Mouse (Mus musculus) forebrain, embryonic 11.5 days (tissue): ENCODE data around the gene Tubb2b. TPM values are rescaled to one million over a fixed set of nuclear protein-coding genes. Genes with fewer than 3 reads are reported as not detected.

Experiments used
- ATAC-seq: fragments of 200-750 bp; cut with Nextera tagmentation; replicated peaks from 2 replicates; pipeline ENCODE4 v1.8.0; 2017; ENCODE audit warnings: moderate TSS enrichment; ENCODE audit not compliant: low FRiP score
- DNase-seq: peaks from one replicate; pipeline ENCODE4 v3.0.0-alpha.2; 2017; ENCODE audit warnings: low spot score
- H3K27ac ChIP-seq: fragments of 300-500 bp; sonication (generic); 2 replicates; pipeline ENCODE4 v1.5.1; 2014; ENCODE audit warnings: low read depth, low read length
- H3K27me3 ChIP-seq: fragments of 300-500 bp; sonication (generic); 2 replicates; pipeline ENCODE4 v1.6.1; 2014; ENCODE audit warnings: mild to moderate bottlenecking, low read length, mixed read lengths; ENCODE audit not compliant: control insufficient read depth, insufficient read depth
- H3K36me3 ChIP-seq: fragments of 300-500 bp; sonication (generic); 2 replicates; pipeline ENCODE4 v1.6.1; 2014; ENCODE audit warnings: mild to moderate bottlenecking, low read length, moderate library complexity, mixed read lengths; ENCODE audit not compliant: control insufficient read depth, insufficient read depth
- H3K4me1 ChIP-seq: fragments of 300-500 bp; sonication (generic); replicated peaks from 2 replicates; pipeline ENCODE4 v1.6.1; 2014; ENCODE audit warnings: low read length, mixed read lengths; ENCODE audit not compliant: control insufficient read depth, insufficient read depth
- H3K4me2 ChIP-seq: fragments of 300-500 bp; sonication (generic); 2 replicates; pipeline ENCODE4 v1.6.1; 2014; ENCODE audit warnings: low read depth, mild to moderate bottlenecking, low read length, moderate library complexity, mixed read lengths; ENCODE audit not compliant: severe bottlenecking
- H3K4me3 ChIP-seq: fragments of 300-500 bp; sonication (generic); 2 replicates; pipeline ENCODE4 v1.5.1; 2014; ENCODE audit warnings: low read depth, low read length
- H3K9ac ChIP-seq: fragments of 300-500 bp; sonication (generic); 2 replicates; pipeline ENCODE4 v1.6.1; 2014; ENCODE audit warnings: low read length
- H3K9me3 ChIP-seq: fragments of 300-500 bp; sonication (generic); 2 replicates; pipeline ENCODE4 v1.6.1; 2016; ENCODE audit warnings: low read length, mixed read lengths; ENCODE audit not compliant: control insufficient read depth
- WGBS: fragments of 180-500 bp; shearing (Covaris S2); extraction: QIAGEN DNeasy Blood & Tissue Kit; methylation state at CpG from one replicate; pipeline ENCODE4 v1.1.7; 2014; 5-methylcytosine and 5-hydroxymethylcytosine counted together
- polyA plus RNA-seq: library from polyadenylated mRNA; unstranded; fragments of >200 nt; fragmentation: Nextera tagmentation; extraction: Ambion mirVana; gene quantifications from 2 replicates; pipeline ENCODE4 v1.2.1, GENCODE M21; 2014

The Tubb2b gene
- polyA plus RNA-seq, 1 experiment from 2014 or later = 232 TPM

DNA sequence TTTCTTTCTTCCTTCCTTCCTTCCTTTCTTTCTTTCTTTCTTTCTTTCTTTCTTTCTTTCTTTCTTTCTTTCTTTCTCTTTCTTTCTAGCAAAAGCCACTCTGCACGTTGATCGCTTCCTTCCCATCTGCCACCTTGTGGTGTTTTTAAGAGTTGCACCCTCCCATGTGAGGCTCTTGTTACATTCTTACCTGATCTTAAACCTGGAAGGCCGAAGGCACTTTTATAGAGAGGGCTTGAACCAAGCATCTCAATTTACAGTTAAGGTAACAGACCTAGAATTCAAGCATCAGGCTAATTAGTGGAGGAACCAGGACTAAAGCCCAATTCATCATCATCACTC, 24.6 kb upstream of the Tubb2b start:
- no peak overlapping the region for H3K4me3 ChIP-seq
- WGBS = 41% methylated on average over 3 of the region's 3 CpGs
- no peaks in the 10 kb centered on the region for H3K9me3 ChIP-seq
- no peak for ATAC-seq
- H3K9ac ChIP-seq = peak overlapping the region; percentile 37; the same call in 1 of the 2 replicates
- peaks cover 15% of the 10 kb centered on the region for H3K4me1 ChIP-seq
- DNase-seq = peak; percentile 68
- H3K4me2 ChIP-seq = peak overlapping the region; percentile 21; the same call in 1 of the 2 replicates
- H3K27me3 ChIP-seq = no peaks in the 10 kb centered on the region
- no peaks in the 10 kb centered on the region for H3K36me3 ChIP-seq
- peak overlapping the region; percentile 43; the same call in 1 of the 2 replicates for H3K27ac ChIP-seq

DNA sequence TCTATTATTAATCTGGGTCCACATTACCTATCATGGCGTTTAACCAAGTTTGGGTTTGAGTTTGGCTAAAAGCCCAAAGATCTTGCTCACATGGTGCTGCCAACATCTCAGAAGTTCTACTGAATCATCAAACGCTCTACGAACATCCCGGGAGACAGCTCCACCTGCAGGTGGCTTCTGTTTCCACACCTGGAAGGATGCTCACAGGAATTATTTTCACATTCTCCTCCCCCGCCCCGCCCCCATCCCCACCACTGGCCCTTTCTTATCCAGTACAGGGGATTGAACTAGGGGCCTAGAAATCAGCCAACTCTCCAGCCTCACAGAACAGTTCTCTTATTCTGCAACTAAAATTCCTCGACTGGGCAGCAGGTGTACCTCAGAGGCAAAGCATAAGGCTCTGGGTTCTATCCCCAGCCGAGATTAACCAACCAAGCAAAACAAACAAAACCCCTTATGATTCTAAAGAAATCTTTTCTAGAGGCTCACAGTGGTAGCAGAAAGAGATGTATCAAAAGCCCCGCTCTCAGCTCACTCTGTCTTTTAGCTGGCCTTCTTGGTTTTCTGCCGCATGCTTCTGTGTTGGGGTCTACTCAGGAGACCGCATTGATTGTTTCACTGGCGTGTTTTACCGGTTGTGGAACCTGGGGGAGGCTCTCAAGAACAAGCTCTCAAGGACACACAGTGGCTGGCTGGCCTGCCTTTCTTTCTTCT, 24.1 kb upstream of the Tubb2b start:
- DNase-seq = peak; percentile 87
- no peaks in the 10 kb centered on the region for H3K36me3 ChIP-seq
- H3K4me3 ChIP-seq = no peak overlapping the region
- peak overlapping the region; percentile 43; the same call in 1 of the 2 replicates for H3K27ac ChIP-seq
- peak overlapping the region; percentile 37; the same call in 1 of the 2 replicates for H3K9ac ChIP-seq
- H3K27me3 ChIP-seq = no peaks in the 10 kb centered on the region
- ATAC-seq = peak; percentile 64
- 47% methylated on average over 13 of the region's 13 CpGs for WGBS
- peaks cover 20% of the 10 kb centered on the region for H3K4me1 ChIP-seq
- H3K4me2 ChIP-seq = peak overlapping the region; percentile 21; the same call in 1 of the 2 replicates
- no peaks in the 10 kb centered on the region for H3K9me3 ChIP-seq

- no peaks in the 10 kb centered on the region for H3K27me3 ChIP-seq
- no peak for ATAC-seq
- H3K9me3 ChIP-seq = no peaks in the 10 kb centered on the region
- H3K27ac ChIP-seq = peak overlapping the region; percentile 41; the same call in 1 of the 2 replicates
- H3K9ac ChIP-seq = no peak overlapping the region
- peaks cover 22% of the 10 kb centered on the region for H3K4me1 ChIP-seq
- H3K4me3 ChIP-seq = no peak overlapping the region
- no peak overlapping the region for H3K4me2 ChIP-seq
- H3K36me3 ChIP-seq = no peaks in the 10 kb centered on the region
- DNase-seq = no peak
- 87% methylated on average over 4 of the region's 5 CpGs for WGBS
Measured at GRCm38 (mm10) chr13:34153254-34154011, 23.2 kb upstream of the Tubb2b start.

- Histone ChIP-seq H3K27me3 (no peaks in the 10 kb centered on the region), H3K4me3 (no peak overlapping the region), H3K9me3 (no peaks in the 10 kb centered on the region), H3K4me2 (no peak overlapping the region), H3K4me1 (peaks cover 26% of the 10 kb centered on the region), H3K9ac (no peak overlapping the region), H3K36me3 (no peaks in the 10 kb centered on the region), H3K27ac (no peak overlapping the region)
- ATAC-seq = no peak
- 78% methylated on average over 7 of the region's 7 CpGs for WGBS
- DNase-seq = no peak
Measured at GRCm38 (mm10) chr13:34152695-34153094, 22.4 kb upstream of the Tubb2b start.

DNA sequence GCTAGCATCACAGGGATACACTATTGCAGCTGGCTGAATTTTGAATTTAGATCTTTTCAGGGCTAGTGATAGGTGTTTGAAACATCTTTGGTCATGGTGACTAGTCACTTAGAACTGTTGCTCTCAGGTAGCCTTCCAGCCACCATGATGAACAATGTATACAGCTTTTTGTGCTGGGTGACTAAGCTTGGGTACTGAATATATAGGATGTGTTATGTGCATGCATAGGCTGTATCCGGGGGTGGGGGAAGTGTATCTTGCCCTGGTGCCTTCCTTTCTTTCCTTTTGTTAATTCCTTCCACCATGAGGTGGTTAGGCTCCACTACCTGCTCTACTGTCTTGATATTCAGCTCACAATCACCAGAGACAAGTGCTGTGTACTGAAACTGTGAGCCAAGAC, 21.2 kb upstream of the Tubb2b start:
- Histone ChIP-seq H3K9me3 (no peaks in the 10 kb centered on the region), H3K4me3 (no peak overlapping the region), H3K36me3 (no peaks in the 10 kb centered on the region), H3K4me2 (no peak overlapping the region), H3K27ac (no peak overlapping the region), H3K4me1 (peaks cover 30% of the 10 kb centered on the region), H3K9ac (no peak overlapping the region), H3K27me3 (no peaks in the 10 kb centered on the region)
- ATAC-seq (no peak), DNase-seq (peak; percentile 24)
- 93% methylated on average over 1 of the region's 1 CpGs for WGBS

- no peaks in the 10 kb centered on the region for H3K27me3 ChIP-seq
- H3K36me3 ChIP-seq = no peaks in the 10 kb centered on the region
- WGBS = 12% methylated on average over 19 of the region's 19 CpGs
- H3K9ac ChIP-seq = peak overlapping the region; percentile 66
- peak overlapping the region; percentile 100 for H3K27ac ChIP-seq
- H3K4me3 ChIP-seq = no peak overlapping the region
- peaks cover 30% of the 10 kb centered on the region for H3K4me1 ChIP-seq
- ATAC-seq (no peak), DNase-seq (peak; percentile 71)
- H3K4me2 ChIP-seq = peak overlapping the region; percentile 63
- H3K9me3 ChIP-seq = no peaks in the 10 kb centered on the region
Measured at GRCm38 (mm10) chr13:34150271-34151027, 20.2 kb upstream of the Tubb2b start.

GRCm38 (mm10) chr13:34149463-34150176, 19.4 kb upstream of the Tubb2b start:
- no peaks in the 10 kb centered on the region for H3K9me3 ChIP-seq
- WGBS = 41% methylated on average over 5 of the region's 5 CpGs
- H3K27ac ChIP-seq = peak overlapping the region; percentile 100
- ATAC-seq (no peak), DNase-seq (no peak)
- H3K27me3 ChIP-seq = no peaks in the 10 kb centered on the region
- peak overlapping the region; percentile 63 for H3K4me2 ChIP-seq
- no peaks in the 10 kb centered on the region for H3K36me3 ChIP-seq
- H3K9ac ChIP-seq = peak overlapping the region; percentile 66
- peaks cover 30% of the 10 kb centered on the region for H3K4me1 ChIP-seq
- peak overlapping the region; percentile 27 for H3K4me3 ChIP-seq
